Mouse (Mus musculus) lung, embryonic 14.5 days (tissue): ENCODE results near the gene Rbms1. TPM values are rescaled to one million over a fixed set of nuclear protein-coding genes. Genes with fewer than 3 reads are reported as not detected.

Experiments used
- ATAC-seq: fragments of 200-750 bp; cut with Nextera tagmentation; 2 replicates; pipeline ENCODE4 v1.8.0; 2017; ENCODE audit warnings: mild to moderate bottlenecking, moderate TSS enrichment, moderate library complexity; ENCODE audit not compliant: insufficient read depth
- DNase-seq: peaks from one replicate; pipeline ENCODE4 v3.0.0-alpha.2; 2015
- H3K27ac ChIP-seq: fragments of 300-500 bp; sonication (generic); 2 replicates; pipeline ENCODE4 v1.5.1; 2014; ENCODE audit warnings: low read depth, mild to moderate bottlenecking, moderate library complexity
- H3K27me3 ChIP-seq: fragments of 300-500 bp; sonication (generic); 2 replicates; pipeline ENCODE4 v1.6.1; 2014; ENCODE audit warnings: low read length, control low read depth; ENCODE audit not compliant: insufficient read depth
- H3K36me3 ChIP-seq: fragments of 300-500 bp; sonication (generic); 2 replicates; pipeline ENCODE4 v1.6.1; 2014; ENCODE audit warnings: control low read depth; ENCODE audit not compliant: insufficient read depth
- H3K4me1 ChIP-seq: fragments of 300-500 bp; sonication (generic); 2 replicates; pipeline ENCODE4 v1.6.1; 2014; ENCODE audit warnings: antibody characterized with exemption, control low read depth; ENCODE audit not compliant: insufficient read depth
- H3K4me2 ChIP-seq: fragments of 300-500 bp; sonication (generic); 2 replicates; pipeline ENCODE4 v1.6.1; 2014; ENCODE audit warnings: mild to moderate bottlenecking
- H3K4me3 ChIP-seq: fragments of 300-500 bp; sonication (generic); 2 replicates; pipeline ENCODE4 v1.5.1; 2014; ENCODE audit warnings: low read depth, low read length
- H3K9ac ChIP-seq: fragments of 300-500 bp; sonication (generic); 2 replicates; pipeline ENCODE4 v1.6.1; 2014
- H3K9me3 ChIP-seq: fragments of 300-500 bp; sonication (generic); 2 replicates; pipeline ENCODE4 v1.6.1; 2016; ENCODE audit warnings: low read depth, low read length, control low read depth
- CTCF ChIP-seq: IDR thresholded peaks from 2 replicates; pipeline ENCODE4 v1.5.1; 2016; ENCODE audit warnings: antibody characterized with exemption, low read depth
- WGBS: fragments of 180-500 bp; shearing (Covaris S2); extraction: QIAGEN DNeasy Blood & Tissue Kit; methylation state at CpG from one replicate; pipeline ENCODE4 v1.1.7; 2014; 5-methylcytosine and 5-hydroxymethylcytosine counted together
- polyA plus RNA-seq: library from polyadenylated mRNA; unstranded; fragments of >200 nt; fragmentation: Nextera tagmentation; extraction: Ambion mirVana; gene quantifications from 2 replicates; pipeline ENCODE4 v1.2.1, GENCODE M21; 2014

Rbms1 gene
- polyA plus RNA-seq, 1 experiment from 2014 or later, result 136 TPM

DNA sequence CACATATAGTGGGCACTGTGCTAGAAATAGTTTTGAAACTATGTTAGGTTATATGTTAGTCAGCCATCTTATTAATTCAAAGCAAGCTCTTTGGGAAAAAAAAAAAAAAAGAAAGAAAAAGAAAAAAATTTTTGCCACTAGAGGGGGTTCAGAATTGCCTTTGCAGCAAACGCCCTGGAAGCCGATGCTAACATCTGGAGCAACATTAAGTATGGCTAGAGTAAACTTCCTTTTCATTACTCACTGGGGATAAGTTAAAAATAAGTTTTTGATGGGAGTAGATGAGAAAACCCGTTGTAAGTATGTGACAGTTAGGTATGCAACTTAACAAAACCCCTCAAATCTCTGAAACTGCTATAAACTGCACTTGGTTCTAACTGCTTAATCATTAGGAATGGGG, 57.7 kb downstream of the Rbms1 start:
- 2% methylated on average over 3 of the region's 3 CpGs for WGBS
- H3K27me3 ChIP-seq, result no peaks in the 10 kb centered on the region
- H3K9me3 ChIP-seq, result no peaks in the 10 kb centered on the region
- H3K9ac ChIP-seq, result no peak overlapping the region
- ATAC-seq, result no peak
- peak; percentile 68 for TF ChIP-seq CTCF
- H3K4me1 ChIP-seq, result peaks cover 32% of the 10 kb centered on the region
- H3K4me2 ChIP-seq, result peak overlapping the region; percentile 2; the same call in 1 of the 2 replicates
- no peak overlapping the region for H3K4me3 ChIP-seq
- H3K36me3 ChIP-seq, result no peaks in the 10 kb centered on the region
- peak; percentile 92 for DNase-seq
- peak overlapping the region; percentile 81 for H3K27ac ChIP-seq

DNA sequence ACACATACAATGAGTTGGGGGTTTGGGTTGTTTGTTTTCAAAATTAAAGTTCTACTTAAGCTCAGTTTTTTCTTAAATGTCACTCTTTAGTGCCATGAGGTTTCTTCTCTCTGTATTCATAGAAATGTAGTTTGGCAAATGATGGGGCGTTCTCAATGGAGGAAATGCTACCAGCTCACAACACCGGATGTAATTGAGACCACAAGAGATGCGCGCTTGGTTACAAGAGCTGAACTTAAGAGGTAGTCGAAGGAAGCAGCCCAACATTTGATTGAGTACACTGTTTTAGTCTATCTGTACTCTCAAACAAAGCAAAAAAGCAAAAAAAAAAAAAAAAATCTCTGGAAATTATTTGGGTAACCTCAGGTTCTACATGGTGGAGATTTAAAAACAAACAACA, 58.9 kb downstream of the Rbms1 start:
- no peak overlapping the region for H3K9ac ChIP-seq
- no peak overlapping the region for H3K27ac ChIP-seq
- no peaks in the 10 kb centered on the region for H3K9me3 ChIP-seq
- DNase-seq (no peak), ATAC-seq (no peak)
- H3K4me2 ChIP-seq, result no peak overlapping the region
- H3K4me3 ChIP-seq, result no peak overlapping the region
- 76% methylated on average over 5 of the region's 5 CpGs for WGBS
- no peaks in the 10 kb centered on the region for H3K27me3 ChIP-seq
- TF ChIP-seq CTCF, result no peak
- H3K36me3 ChIP-seq, result no peaks in the 10 kb centered on the region
- peaks cover 32% of the 10 kb centered on the region for H3K4me1 ChIP-seq

DNA sequence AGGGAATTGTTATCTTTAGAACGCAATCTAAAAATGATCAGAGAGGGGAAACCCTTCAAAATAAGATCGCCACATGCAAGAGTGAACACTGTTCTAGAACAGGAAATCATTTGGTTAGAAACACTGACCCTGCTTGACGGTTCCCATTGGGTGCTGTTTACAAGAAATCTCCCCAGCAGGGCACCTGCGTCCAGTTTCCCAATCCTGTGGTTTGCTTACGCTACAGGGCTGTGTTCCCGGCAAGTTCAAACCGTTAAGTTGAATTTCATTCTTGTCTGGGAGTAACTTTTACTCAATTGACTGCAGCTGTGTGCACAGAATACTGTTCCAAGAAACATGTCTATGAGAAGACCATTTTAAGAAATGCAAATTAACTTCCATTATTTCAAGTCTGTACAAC, 59.5 kb downstream of the Rbms1 start:
- Histone ChIP-seq H3K4me3 (no peak overlapping the region), H3K9ac (no peak overlapping the region), H3K27me3 (no peaks in the 10 kb centered on the region), H3K36me3 (no peaks in the 10 kb centered on the region), H3K4me1 (peaks cover 32% of the 10 kb centered on the region), H3K4me2 (no peak overlapping the region), H3K9me3 (no peaks in the 10 kb centered on the region), H3K27ac (peak overlapping the region; percentile 25; the same call in 1 of the 2 replicates)
- no peak for ATAC-seq
- no peak for DNase-seq
- 64% methylated on average over 7 of the region's 7 CpGs for WGBS
- no peak for TF ChIP-seq CTCF

DNA sequence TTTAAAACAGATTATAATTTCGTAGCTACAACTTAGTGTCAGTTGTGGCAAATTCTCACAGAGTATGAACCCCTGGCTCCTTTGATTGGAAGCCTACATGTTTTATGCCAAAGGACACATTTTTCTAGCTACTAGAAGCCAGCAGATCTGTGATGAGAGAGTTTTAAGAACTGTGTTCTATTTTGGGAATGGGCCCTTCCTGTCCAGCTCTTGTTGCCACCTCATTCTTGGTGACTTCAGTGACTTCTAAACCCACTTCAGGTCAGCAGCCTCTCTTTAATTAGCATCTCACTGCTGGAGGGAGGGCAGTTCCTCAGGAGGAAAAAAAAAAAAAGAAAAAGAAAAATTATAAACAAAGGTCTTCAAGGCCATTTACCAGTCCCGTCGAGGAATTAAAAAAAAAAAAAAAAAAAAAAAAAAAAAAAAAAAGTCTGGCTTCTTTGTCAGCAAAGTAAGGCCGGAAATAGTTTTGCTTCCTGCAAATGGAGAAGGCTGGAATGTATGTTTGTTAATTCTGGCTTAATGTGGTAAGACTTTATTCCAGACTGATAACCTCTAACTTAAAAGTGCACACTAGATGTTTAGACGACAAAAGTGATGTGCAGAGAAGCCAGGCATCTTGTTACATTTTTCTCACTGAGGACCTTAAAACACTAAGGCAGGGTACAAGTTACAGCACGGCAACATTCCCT, 60.4 kb downstream of the Rbms1 start:
- peak overlapping the region; percentile 85 for H3K27ac ChIP-seq
- ATAC-seq (no peak), DNase-seq (peak; percentile 70)
- no peak overlapping the region for H3K4me2 ChIP-seq
- no peaks in the 10 kb centered on the region for H3K27me3 ChIP-seq
- H3K36me3 ChIP-seq, result no peaks in the 10 kb centered on the region
- 30% methylated on average over 6 of the region's 6 CpGs for WGBS
- H3K4me3 ChIP-seq, result no peak overlapping the region
- no peak for TF ChIP-seq CTCF
- no peak overlapping the region for H3K9ac ChIP-seq
- H3K9me3 ChIP-seq, result no peaks in the 10 kb centered on the region
- H3K4me1 ChIP-seq, result peaks cover 32% of the 10 kb centered on the region

DNA sequence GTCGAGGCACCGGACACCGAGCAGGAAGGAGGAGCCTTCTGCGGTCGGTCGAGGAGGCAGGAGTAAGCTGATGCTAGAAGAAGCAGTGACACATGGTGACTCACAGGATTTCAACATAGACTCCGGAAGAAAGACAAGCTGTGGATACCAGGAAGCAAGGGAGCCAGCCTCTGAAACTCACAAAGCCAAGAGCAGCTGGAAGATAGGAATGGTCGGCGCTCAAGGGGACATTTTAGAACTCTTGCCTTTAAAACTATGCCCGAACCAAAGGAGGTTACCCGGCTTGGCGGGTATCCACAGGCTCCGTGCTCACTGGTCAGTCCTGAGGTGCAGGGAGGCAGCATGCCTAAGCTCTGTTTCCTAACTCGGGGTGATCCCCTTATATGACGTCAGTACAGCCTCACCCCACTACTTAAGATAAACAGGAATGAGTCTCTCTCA, 61.5 kb downstream of the Rbms1 start:
- peak overlapping the region; percentile 85 for H3K27ac ChIP-seq
- no peaks in the 10 kb centered on the region for H3K36me3 ChIP-seq
- peaks cover 28% of the 10 kb centered on the region for H3K4me1 ChIP-seq
- no peaks in the 10 kb centered on the region for H3K27me3 ChIP-seq
- TF ChIP-seq CTCF, result no peak
- 49% methylated on average over 15 of the region's 15 CpGs for WGBS
- H3K9me3 ChIP-seq, result no peaks in the 10 kb centered on the region
- ATAC-seq (peak; percentile 81), DNase-seq (peak; percentile 73)
- no peak overlapping the region for H3K9ac ChIP-seq
- H3K4me2 ChIP-seq, result peak overlapping the region; percentile 40
- no peak overlapping the region for H3K4me3 ChIP-seq

DNA sequence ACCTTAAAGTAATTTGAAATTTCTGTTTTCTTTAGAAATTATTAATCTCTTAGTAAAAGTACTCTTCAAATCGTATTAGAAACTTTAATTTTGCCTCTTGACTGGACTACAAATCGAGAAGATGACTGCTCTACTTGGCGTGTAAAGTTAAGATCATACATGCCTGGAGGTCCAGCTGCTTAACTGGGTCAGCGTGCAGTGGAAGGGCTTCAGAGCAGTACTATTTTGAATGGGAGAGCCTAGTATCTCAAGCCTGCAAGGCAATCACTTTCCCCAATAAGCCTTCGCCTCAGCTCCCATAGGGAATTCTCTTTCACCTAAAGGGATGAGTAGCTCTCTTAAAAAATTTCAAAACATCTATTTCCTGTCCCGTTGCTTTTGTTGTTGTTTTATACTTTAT, 62.0 kb downstream of the Rbms1 start:
- no peaks in the 10 kb centered on the region for H3K9me3 ChIP-seq
- H3K9ac ChIP-seq, result no peak overlapping the region
- no peaks in the 10 kb centered on the region for H3K27me3 ChIP-seq
- no peak overlapping the region for H3K4me3 ChIP-seq
- TF ChIP-seq CTCF, result no peak
- ATAC-seq, result no peak
- H3K4me1 ChIP-seq, result peaks cover 27% of the 10 kb centered on the region
- DNase-seq, result no peak
- peak overlapping the region; percentile 40 for H3K4me2 ChIP-seq
- no peak overlapping the region; the same call in 1 of the 2 replicates for H3K27ac ChIP-seq
- H3K36me3 ChIP-seq, result no peaks in the 10 kb centered on the region
- 76% methylated on average over 6 of the region's 6 CpGs for whole genome bisulfite sequencing

DNA sequence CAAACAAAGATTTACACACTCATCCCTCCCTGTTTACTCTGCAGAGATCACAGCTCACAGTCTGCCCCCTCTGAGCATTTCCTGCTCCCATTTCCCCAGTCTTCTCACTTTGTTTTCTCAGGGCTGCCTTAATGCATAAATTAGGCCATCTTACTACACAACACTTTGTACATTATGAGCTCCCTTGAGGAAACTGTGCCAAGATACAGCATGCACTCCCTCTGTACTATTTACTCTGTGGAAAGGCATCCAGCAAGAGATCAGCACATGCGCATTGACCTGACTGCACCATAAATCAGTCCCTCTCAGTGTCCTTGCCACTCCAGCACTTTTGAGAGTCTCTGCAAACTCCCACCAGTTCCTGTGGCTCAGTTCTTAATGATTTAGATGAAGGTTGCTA, 70.0 kb downstream of the Rbms1 start:
- 57% methylated on average over 1 of the region's 1 CpGs for WGBS
- Histone ChIP-seq H3K36me3 (no peaks in the 10 kb centered on the region), H3K9ac (no peak overlapping the region), H3K4me2 (no peak overlapping the region), H3K27ac (0 out of 2 replicates have a peak overlapping the region, but pooled peaks have one; percentile 36), H3K4me3 (no peak overlapping the region), H3K4me1 (0 out of 2 replicates have a peak, but pooled peaks cover 13% of the 10 kb centered on the region), H3K27me3 (no peaks in the 10 kb centered on the region), H3K9me3 (no peaks in the 10 kb centered on the region)
- DNase-seq, result no peak
- no peak for ATAC-seq
- TF ChIP-seq CTCF, result no peak
